Mouse (Mus musculus) bone marrow macrophage, adult 2 months (primary cell): ENCODE data around the gene Chchd1.

Source experiments
- CTCF ChIP-seq: IDR thresholded peaks from 2 replicates; pipeline ENCODE4 v1.5.1; 2012; ENCODE audit warnings: low read depth, mild to moderate bottlenecking, low read length, moderate library complexity
- POLR2A ChIP-seq: IDR thresholded peaks from 2 replicates; pipeline ENCODE4 v1.6.1; 2012; ENCODE audit warnings: mild to moderate bottlenecking, low read depth, low read length, borderline replicate concordance

DNA sequence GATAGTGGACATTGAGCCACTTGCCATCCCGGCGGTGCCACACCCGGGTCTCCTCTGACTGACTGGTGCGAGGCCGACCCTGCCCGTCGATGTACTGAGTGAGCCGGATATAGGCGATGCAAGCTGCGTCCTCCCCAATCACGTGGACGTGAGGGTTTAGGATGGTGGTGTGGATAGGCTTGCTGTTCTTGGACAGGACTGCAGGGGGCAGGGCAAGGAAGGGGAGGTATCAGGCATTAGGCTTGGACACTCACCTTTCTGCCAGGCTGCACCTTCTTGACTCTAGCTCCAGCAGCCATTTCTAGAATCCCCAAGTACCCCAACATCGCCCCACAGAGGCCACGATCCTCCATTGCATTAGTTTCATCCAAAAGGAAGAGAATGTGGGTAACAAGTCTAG, 34.5 kb downstream of the Chchd1 start:
- TF ChIP-seq POLR2A (no peak), CTCF (0 out of 2 replicates have a peak, but pooled peaks have one; percentile 19)
